Mouse (Mus musculus) testis, postnatal 14 days (tissue): ENCODE measurements at regions not wholly inside any gene's neighbourhood (a gene's known extent, or its start where the extent isn't known, plus 50 kb on each side); places are given as distances from the start of the nearest gene placed in this dataset.

Experiments used
- DNase-seq: peaks from one replicate; pipeline ENCODE4 v3.0.0; 2021; ENCODE audit warnings: low spot score

DNA sequence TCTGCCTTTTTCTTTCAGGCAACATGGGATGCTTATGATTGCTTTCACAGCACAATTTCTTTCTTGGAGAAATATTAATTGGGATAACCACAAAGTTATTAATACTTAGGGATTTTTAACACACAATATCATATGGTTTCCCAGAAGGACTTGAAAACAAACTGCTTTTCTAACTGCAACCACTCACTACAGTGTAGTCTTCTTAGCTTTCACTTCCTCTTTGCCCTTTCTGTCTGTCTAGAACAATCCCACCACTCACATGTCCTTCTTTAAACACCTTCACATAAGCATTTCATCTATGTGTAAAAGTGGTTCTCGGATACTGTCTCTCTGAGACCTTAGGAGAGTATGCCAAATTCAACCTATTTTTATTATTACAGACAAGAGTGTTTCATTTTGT, 204.3 kb downstream of the C1d start:
- DNase-seq, result no peak

DNA sequence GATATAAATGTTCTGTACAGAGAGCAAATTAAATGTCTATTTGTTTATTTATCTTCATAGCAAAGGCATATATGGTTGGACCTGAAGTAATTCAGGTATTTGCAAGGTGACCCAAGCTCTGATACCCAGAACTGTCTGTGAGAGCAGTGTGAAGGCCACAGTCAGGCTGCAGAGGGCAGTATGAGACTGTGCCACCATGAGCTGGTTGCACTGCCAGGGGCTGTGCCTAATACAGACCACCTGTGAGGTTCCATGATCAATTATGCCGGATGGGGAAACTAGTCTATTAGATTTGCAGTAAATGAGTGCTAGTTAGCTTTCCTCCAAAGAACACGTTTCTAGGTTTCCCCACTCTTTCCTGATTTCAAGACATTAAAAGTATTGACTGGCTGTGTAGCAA, 207.5 kb downstream of the C1d start:
- no peak for DNase-seq

DNA sequence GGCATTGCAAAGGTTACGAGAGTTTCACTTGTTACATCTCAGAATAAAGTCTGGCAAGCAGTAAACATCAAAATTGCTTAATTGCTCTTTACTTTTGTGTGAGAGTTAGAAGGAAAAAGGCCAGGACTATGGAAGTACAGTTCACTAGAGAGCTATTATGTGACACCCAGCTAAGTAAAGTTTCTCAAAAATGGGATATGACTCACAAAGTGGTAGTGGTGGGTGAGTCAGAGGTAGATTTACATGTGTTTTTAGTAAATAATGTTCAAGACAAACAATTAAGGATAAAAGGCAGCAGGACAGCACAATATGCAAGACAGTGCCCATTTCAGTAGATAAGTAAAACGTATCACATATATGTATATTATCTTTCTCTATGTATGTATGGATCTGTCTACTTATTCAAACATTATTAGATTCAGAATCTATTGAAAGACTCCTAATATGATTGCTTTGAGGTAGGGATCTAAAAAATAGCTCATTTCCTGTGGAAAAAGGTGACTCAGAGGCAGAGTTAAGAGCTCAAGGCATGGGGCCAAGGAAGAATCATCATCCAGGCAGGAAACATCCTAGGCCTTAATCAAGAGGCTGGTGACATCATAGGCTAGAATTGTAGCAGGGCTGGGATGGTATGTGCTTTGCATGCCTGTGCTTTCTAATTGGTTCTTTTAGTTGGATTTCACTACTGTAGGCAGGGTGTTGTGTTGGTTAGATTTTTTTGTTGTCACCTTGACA, 211.2 kb downstream of the C1d start:
- no peak for DNase-seq

DNA sequence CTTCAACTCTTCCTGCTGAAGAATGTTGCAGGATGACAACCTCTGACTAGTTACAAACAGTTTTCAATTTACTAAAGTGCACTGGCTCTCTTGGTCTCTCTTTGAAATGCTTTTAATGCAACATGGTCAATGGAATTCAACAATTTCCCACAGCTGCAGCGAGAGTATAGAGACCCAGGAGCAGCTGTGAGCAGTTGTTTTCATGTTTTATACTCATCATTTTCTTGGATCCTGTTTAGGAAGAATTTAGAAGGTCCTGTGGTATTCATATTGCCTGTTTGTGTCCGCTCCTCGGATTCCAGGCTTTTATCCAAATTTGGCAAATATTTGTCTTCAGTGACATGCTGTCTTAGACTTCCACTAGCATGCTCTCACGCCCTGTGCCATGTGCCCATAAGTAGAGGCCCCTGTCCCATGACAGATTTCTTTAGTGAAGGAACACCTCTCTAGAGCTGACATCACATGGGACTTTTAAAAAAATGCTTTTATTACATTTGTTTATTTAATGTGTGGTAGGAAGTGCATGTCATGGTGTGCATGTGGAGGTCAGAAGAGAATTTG, 224.1 kb downstream of the C1d start:
- no peak for DNase-seq

DNA sequence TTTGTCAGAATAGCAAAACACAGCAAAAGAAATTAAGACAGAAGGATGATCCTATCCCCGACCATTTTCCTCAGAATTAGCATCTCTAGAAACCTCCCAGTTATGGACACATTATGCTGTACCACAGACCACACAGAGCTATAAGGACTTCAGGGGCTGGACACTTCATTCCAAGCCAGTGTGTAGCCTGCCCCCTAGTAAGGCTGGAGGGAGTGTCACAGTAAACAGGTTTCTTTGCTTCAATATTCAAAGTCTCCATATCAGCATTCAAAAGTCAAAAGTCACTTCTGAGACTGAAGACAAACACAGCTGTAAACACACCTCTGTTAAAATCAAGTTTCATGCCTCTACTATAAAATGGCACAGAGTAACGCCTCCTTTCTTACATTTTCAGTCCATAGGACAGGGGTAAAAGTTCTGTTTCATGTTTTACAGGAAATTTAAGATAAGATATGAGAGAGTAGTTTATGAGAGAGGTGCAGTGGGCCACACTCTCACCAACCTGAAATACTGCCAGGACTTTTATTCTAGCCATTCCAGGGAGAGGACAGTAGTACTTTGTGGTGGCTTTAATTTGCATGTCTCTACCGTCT, 226.6 kb downstream of the C1d start:
- DNase-seq, result no peak

DNA sequence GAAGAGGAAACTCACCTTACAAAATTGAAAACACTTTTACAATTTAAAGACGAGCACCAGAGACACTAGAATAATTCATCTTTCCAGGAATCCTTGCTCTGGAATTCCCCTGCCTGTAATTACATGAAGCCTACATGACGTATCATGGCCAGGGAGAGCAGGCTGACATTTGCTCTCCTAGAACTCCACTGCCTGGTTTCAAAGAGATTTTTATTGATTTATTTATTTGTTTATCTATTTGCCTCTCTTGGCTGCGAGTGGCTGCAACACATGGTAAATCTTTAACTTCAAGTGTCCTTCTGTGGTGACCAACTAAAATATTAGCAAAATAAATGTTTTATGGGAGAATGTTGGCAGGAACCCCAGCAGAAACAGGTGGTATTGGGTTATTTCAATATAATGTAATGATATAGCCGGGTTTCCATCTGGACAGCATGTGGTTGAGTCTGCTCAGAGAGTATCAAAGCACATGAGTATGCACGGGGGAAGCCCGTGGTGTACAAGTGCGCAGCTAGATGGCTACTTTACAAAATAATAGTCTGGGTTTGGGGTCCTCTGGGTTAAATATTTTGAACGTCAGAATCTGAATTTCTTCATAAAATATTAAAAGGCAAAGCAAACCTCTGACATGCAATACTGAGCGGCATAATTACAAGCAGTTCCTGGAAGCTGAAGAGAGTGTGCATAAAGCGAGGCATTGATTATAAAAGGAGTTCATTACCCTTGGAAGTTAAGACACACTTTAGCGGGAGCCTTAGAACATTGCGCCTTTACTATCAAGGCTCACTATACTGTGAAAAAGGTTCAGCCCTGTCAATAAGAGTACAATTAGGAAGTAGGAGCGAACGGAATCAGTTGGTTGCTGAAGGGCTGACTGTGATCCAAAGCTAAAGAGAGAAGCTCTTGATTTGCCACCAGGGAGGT, 244.0 kb downstream of the C1d start:
- DNase-seq, result no peak

DNA sequence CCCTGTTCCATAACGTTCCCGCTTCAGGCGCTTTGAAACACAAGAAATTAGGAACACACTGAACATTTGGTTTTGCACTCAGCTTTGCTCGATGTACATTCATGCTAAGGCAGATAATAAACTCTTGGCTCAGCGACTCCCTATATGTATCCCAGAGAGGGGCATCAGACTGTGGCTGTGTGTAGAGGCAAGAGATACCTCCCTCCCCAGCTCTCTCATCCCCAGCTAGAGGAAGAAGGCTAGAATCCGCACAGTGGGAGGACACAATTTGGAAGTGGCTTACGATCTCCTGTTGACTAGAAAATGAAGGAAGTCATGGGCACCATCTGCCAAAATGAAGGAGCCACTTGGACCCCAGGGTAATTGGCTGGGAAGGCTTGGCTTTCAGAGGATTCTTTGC, 244.7 kb downstream of the C1d start:
- no peak for DNase-seq

DNA sequence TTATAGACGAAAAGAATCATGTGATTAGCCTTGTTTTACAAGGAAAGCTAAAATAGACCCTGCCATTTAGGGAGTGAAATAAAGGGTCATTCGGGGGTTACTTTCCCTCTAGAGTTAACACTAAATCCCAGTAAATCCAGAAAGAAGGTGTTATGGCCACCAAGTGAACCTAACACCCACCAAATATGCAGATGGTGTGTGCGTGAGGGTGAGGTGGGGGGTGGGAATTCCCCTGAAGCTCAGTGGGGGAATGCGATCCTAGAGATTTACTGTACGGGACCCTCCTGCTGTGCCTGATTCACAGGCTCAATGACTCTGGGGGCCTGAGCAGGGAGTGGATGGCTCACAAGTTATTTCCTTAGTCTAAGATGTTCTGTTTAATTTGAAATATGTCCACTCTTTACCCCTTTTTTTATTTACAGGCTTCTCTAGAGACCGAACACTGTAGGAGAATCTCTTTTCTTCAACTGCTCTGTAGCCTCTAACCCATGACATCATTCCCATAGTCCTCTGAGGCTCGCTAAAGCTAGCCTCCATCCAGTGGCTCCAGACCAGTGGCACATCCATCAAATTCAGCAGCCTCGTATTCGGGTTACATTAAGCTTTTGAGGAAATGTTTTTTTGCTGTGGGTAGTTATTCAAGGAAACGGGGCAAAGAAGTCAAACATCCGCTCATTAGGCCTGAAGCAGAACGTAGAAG, 265.0 kb downstream of the C1d start:
- no peak for DNase-seq

DNA sequence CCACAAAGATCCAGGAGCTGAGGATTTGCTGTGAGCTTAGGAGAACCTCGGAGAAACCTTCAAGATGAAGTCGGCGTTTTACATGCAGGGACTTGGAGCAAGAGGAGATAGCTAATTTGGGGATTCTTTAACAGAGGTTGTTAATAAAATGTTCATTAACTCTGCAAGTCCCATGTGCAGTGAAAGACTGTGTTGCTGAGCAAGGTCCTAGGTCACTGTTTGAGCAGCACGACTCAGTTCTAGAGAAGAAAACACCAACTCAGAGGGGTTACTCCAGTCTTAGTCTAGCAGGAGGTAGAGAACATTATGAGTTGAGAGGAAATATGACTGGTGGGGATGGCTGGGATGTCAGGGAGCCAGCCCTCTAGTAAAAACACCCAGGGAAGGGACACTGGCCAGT, 265.9 kb downstream of the C1d start:
- no peak for DNase-seq

DNA sequence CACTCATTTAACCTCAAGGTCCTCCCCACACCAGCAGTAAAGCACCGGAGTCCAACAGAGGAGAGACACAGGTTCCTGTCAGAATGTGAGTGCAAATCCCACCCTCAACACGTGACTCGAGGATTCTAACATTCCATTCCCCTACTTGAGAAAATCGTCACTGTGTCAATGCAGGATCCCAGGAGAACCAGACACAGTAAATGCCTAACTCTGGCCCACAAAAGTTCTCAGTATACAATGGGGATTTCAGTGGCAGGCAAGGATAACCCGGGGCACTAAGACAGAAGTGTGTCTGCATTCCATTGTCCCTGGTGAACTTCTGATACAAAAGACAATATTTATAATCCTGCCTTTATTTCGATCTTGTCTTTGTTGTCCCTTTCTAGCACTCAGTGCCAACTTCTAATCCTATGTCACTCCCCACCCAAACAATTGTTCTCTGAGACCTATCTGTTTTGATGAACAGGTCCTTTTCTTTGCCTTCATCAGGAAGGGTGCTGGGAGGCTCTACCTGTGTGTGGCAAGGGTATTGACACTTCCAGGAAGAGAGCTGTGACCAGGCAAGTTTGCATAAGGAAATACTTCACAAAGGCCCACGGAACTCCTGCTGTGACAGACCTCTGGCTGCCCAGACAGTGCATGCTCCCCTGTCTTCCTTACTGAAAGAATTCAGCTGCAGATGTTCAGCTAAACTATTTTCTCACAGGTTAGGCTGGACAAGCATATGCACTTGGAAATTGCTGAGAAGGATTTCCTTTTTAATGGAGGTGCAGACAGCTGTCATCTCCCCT, 267.8 kb downstream of the C1d start:
- no peak for DNase-seq

DNA sequence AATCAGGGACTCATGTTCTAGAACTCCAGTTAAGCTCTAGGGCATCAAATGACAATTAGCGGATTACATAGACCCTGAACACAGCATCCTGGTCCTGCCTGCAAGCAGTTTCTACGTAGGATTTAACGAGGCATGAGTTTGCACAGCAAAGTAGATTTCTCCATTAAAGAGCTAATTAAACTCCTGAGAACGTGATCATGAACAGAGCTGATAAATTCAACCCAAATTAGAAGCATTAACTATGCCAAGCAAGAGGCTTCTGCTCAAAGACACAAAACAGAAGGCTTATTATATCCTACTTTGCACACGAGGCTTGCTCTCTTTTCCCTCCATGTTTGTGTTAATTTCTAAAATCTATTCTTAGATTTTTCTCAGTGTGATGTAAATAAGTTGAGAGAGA, 269.1 kb downstream of the C1d start:
- no peak for DNase-seq

DNA sequence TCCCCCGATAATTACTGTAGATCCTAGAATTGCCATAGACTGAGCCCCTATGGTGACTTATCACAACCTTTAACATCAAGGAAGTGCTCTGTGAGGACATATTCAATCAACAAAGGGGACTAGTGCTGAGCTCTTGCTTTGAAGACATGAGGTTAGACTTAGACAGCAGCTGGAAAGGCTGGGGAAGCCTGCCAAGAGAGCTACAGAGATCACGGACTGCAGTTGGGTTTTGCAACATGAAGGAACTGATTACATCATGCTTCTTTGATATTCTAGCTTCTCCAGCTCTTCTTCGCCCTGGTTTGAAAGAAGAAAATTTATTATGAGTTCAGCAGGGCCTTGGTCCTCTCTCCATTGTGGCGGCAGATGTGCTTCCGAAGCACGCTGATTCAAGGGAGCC, 271.2 kb downstream of the C1d start:
- DNase-seq, result no peak

DNA sequence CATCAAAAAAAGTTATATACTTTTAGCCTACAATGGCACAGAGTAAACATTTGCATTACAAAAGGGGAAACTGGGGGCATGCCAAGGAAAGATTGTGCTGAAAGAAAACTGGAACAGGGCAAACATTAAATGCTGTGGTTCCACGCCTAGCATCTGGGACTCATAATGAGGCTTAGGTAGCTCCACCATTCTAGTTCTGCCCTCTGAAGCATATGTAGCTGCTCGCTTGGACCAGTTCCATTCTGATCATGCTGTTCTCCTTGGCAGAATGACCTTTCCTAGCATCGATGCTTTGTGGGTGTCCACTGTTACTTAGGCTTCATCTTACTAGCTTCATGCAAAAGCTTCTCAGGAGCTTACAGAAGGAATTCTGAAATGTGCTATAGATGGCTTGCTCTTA, 276.3 kb downstream of the C1d start:
- no peak for DNase-seq

DNA sequence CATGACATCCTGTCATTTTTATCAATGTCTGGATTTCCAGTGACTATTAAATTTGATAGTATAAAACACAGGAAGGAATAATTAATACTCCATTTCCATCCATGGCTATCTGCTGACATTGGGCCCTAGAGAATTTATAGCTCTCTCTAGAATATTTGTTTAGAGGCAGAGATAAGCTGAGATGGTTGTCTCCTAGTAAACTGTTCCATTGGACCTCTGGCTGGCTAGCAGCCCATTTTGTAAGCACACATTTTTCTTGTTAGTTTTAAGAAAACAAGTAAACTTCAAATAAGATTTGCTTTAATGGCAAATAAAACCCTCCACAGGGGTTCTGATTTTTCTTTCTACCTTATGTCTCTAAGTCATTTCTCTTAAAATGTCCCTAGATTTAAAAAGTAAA, 288.9 kb downstream of the C1d start:
- DNase-seq, result no peak

DNA sequence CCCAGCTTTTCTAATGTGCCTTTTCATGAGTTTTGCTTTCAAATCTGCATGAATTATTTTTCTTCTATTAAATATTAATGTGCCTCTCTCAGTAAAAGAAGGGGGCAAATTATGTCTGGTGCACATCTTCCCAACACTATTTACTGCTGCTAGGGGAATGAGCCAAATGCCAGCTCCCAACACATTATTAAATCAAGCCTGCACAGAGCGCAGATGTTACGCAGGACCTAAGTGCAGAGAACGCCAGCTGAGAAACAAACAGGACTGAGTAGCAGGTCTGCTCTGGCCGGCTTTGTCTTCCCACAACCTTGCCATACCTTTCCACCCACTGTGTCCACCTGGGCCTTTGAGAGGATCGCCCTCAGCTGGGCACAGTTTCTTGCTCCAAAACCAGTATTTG, 291.8 kb downstream of the C1d start:
- DNase-seq, result no peak

DNA sequence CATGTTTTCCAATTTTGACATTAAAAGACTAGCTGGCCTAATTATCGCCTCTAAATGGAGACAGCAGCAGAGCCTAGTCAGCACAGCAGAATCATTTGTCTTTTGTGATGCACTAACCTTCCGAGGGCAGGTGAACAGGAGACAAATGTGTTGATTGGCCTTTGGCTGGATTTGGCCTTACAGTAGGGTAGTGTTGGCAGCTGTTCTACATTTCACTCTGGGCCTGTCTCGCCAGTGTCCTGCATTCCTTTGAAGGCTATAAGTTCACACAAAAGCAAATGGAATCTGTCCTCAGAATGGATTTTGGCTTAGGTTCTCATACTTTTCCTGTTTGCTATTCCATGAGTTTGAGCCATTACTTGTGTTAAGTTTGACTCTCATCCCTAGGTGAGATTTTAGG, 297.9 kb downstream of the C1d start:
- no peak for DNase-seq

DNA sequence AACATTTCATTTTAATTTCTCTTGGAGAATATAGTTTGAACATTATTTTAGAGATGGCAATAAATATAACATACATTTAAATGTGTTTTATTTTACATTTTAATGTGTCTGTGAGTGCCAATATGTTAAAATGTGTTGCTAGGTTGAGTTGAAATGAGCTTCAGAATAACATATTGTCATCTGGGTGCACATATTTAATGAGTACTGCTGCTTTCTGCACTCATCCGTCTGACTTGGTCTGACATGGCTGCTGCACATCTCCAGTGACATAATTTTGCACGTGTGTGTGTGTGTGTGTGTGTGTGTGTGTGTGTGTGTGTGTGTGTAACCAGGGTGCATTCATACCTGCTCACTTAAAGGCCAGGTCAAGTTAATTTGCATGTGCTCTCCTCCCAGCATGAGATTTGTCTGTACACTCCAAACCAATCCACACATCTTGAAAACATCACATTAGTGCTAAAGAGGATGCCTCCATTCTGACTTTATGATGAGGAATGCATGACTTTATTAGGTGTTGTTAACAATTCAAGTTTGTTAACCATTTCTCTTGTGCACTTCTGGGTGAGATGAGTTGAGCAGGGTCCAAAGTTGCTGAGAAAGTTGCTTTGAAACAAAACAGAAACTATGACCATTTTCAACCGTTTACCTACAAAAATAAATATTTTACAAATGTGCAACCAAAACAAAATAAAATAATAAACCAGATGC, 334.6 kb downstream of the C1d start:
- DNase-seq, result no peak

DNA sequence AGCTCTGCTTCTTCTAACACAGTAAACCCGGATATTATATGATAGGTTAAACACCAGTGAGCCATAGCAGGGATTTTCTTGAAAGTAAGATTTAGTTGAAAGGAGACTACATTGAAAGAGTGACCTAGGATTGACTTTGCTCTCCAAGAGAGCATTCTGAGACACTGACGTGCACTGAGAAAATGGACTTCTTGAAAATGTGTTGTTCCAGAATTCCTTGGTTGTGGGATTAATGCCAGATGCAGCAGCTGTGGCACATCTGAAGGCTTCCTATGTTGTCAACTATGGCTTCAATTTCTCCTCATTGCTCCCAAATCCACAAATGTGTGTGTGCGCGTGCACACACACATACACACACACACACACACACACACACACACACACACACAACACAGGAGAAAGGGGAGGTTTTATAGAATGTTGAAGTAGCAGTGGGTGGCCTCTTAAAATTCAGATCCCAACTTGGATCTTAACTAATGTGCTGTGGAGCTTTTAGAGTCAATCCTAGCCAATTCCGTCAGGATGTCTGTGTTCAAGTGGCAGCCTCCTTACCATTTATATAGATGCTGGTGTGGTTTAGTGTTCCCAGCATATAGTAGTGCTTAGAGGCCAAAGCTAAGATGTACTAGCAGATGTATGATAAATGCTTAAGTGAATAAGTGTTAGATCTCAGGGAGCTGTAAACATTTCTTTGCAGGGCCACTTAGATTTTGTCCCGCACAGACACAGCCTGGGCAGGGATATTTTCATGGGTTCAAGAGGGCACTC, 346.5 kb downstream of the C1d start:
- no peak for DNase-seq

DNA sequence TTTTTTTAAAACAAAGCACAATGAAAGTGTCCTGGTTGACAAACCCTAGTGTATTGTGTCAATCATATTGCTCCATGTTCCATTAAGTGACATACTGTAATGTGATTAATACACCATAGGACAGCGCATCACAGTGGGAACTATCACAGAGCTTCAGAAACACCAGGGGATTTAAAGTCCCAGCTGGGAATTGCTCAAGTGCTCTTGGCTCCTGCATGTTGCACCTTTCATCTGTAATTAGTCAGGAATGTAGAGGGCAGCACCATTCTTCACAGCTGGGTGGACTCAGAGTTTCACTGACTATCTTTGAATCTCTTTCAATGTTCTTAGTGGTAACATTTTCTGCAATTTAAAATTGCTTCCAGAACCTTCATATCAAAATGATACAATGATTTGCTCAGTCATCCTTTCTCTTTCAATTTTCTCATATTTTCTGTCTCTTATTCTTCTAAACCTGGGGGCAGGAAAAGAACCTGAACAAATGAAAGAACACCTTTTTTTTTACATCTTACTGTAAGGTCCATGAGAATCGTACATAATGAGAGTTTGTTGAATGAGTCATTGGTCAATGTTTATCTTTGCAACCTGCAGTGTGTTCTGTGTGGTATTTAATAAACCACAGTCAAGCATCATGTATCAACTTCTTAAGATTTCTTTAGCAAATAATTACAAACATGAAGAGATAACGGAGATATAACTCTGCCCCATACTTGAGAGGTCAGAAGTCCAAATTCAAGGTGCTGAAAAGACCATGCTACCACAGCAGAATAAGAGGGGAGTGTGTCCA, 333.0 kb downstream of the Etaa1 start:
- no peak for DNase-seq
